Mouse (Mus musculus) hindbrain, embryonic 11.5 days (tissue): ENCODE results near the gene Vmo1. TPM values are rescaled to one million over a fixed set of nuclear protein-coding genes. Genes with fewer than 3 reads are reported as not detected.
"Not testable (repeated sequence)": the region's sequence is repeated elsewhere in the genome, so short reads cannot be mapped to it uniquely, and the experiment has no call there.

Experiments
- ATAC-seq: fragments of 200-750 bp; cut with Nextera tagmentation; 2 replicates; pipeline ENCODE4 v1.8.0; 2017; ENCODE audit warnings: mild to moderate bottlenecking, moderate TSS enrichment, moderate library complexity; ENCODE audit not compliant: low FRiP score
- DNase-seq: peaks from one replicate; pipeline ENCODE4 v3.0.0-alpha.2; 2015; ENCODE audit warnings: low spot score
- H3K27ac ChIP-seq: fragments of 300-500 bp; sonication (generic); 2 replicates; pipeline ENCODE4 v1.5.1; 2014; ENCODE audit warnings: mild to moderate bottlenecking, low read depth, low read length
- H3K27me3 ChIP-seq: fragments of 300-500 bp; sonication (generic); 2 replicates; pipeline ENCODE4 v1.6.1; 2014; ENCODE audit warnings: mild to moderate bottlenecking, low read length, moderate library complexity, mixed read lengths; ENCODE audit not compliant: control insufficient read depth, insufficient read depth
- H3K36me3 ChIP-seq: fragments of 300-500 bp; sonication (generic); 2 replicates; pipeline ENCODE4 v1.6.1; 2014; ENCODE audit warnings: mild to moderate bottlenecking, low read length, moderate library complexity, mixed read lengths; ENCODE audit not compliant: control insufficient read depth, insufficient read depth
- H3K4me1 ChIP-seq: fragments of 300-500 bp; sonication (generic); replicated peaks from 2 replicates; pipeline ENCODE4 v1.6.1; 2014; ENCODE audit warnings: low read length, mixed read lengths; ENCODE audit not compliant: control insufficient read depth, insufficient read depth
- H3K4me2 ChIP-seq: fragments of 300-500 bp; sonication (generic); replicated peaks from 2 replicates; pipeline ENCODE4 v1.6.1; 2014; ENCODE audit warnings: mild to moderate bottlenecking, low read depth, low read length
- H3K4me3 ChIP-seq: fragments of 300-500 bp; sonication (generic); 2 replicates; pipeline ENCODE4 v1.5.1; 2014; ENCODE audit warnings: low read depth, low read length
- H3K9ac ChIP-seq: fragments of 300-500 bp; sonication (generic); 2 replicates; pipeline ENCODE4 v1.6.1; 2014; ENCODE audit warnings: low read depth, low read length
- H3K9me3 ChIP-seq: fragments of 300-500 bp; sonication (generic); 2 replicates; pipeline ENCODE4 v1.6.1; 2016; ENCODE audit warnings: low read length; ENCODE audit not compliant: control insufficient read depth
- WGBS: fragments of 180-500 bp; shearing (Covaris S2); extraction: QIAGEN DNeasy Blood & Tissue Kit; methylation state at CpG from one replicate; pipeline ENCODE4 v1.1.7; 2014; 5-methylcytosine and 5-hydroxymethylcytosine counted together
- polyA plus RNA-seq: library from polyadenylated mRNA; unstranded; fragments of >200 nt; fragmentation: Nextera tagmentation; extraction: Ambion mirVana; gene quantifications from 2 replicates; pipeline ENCODE4 v1.2.1, GENCODE M21; 2014

Gene Vmo1
- polyA plus RNA-seq, 1 experiment from 2014 or later = 0.36 TPM

- DNase-seq (no peak), ATAC-seq (no peak)
- Histone ChIP-seq H3K9ac (no peak overlapping the region), H3K4me3 (no peak overlapping the region), H3K36me3 (no peaks in the 10 kb centered on the region), H3K9me3 (no peaks in the 10 kb centered on the region), H3K4me1 (no peaks in the 10 kb centered on the region), H3K27ac (no peak overlapping the region), H3K4me2 (no peak overlapping the region), H3K27me3 (no peaks in the 10 kb centered on the region)
- 74% methylated on average over 3 of the region's 3 CpGs for WGBS
Measured at GRCm38 (mm10) chr11:70502018-70502417, 12.4 kb downstream of the Vmo1 start.

- H3K4me2 ChIP-seq = no peak overlapping the region
- no peak overlapping the region for H3K4me3 ChIP-seq
- H3K4me1 ChIP-seq = no peaks in the 10 kb centered on the region
- H3K36me3 ChIP-seq = no peaks in the 10 kb centered on the region
- 98% methylated on average over 1 of the region's 1 CpGs for WGBS
- ATAC-seq (no peak), DNase-seq (no peak)
- no peak overlapping the region for H3K27ac ChIP-seq
- H3K9me3 ChIP-seq = no peaks in the 10 kb centered on the region
- no peak overlapping the region for H3K9ac ChIP-seq
- H3K27me3 ChIP-seq = no peaks in the 10 kb centered on the region
Measured at GRCm38 (mm10) chr11:70500476-70500812, 14.0 kb downstream of the Vmo1 start.

- Histone ChIP-seq H3K27me3 (no peaks in the 10 kb centered on the region), H3K4me3 (no peak overlapping the region), H3K9me3 (no peaks in the 10 kb centered on the region), H3K36me3 (no peaks in the 10 kb centered on the region), H3K4me1 (no peaks in the 10 kb centered on the region), H3K27ac (no peak overlapping the region), H3K4me2 (no peak overlapping the region), H3K9ac (no peak overlapping the region)
- DNase-seq (no peak), ATAC-seq (no peak)
- 78% methylated on average over 14 of the region's 14 CpGs for WGBS
Measured at GRCm38 (mm10) chr11:70499566-70500475, 14.6 kb downstream of the Vmo1 start.

- Histone ChIP-seq H3K27me3 (no peaks in the 10 kb centered on the region), H3K27ac (no peak overlapping the region), H3K36me3 (no peaks in the 10 kb centered on the region), H3K9ac (no peak overlapping the region), H3K9me3 (no peaks in the 10 kb centered on the region), H3K4me3 (no peak overlapping the region), H3K4me1 (no peaks in the 10 kb centered on the region), H3K4me2 (no peak overlapping the region)
- WGBS = 89% methylated on average over 6 of the region's 6 CpGs
- ATAC-seq (no peak), DNase-seq (no peak)
Measured at GRCm38 (mm10) chr11:70489684-70490083, 24.7 kb downstream of the Vmo1 start.

- Histone ChIP-seq H3K9ac (no peak overlapping the region), H3K27me3 (no peaks in the 10 kb centered on the region), H3K27ac (no peak overlapping the region), H3K4me2 (no peak overlapping the region), H3K4me1 (no peaks in the 10 kb centered on the region), H3K4me3 (no peak overlapping the region), H3K9me3 (no peaks in the 10 kb centered on the region), H3K36me3 (no peaks in the 10 kb centered on the region)
- 83% methylated on average over 3 of the region's 3 CpGs for WGBS
- ATAC-seq (no peak), DNase-seq (no peak)
Measured at GRCm38 (mm10) chr11:70489138-70489537, 25.3 kb downstream of the Vmo1 start.

GRCm38 (mm10) chr11:70487816-70488215, 26.6 kb downstream of the Vmo1 start:
- H3K4me3 ChIP-seq = no peak overlapping the region
- H3K9me3 ChIP-seq = no peaks in the 10 kb centered on the region
- H3K36me3 ChIP-seq = no peaks in the 10 kb centered on the region
- H3K9ac ChIP-seq = no peak overlapping the region
- 48% methylated on average over 4 of the region's 4 CpGs for WGBS
- H3K4me1 ChIP-seq = no peaks in the 10 kb centered on the region
- no peak overlapping the region for H3K4me2 ChIP-seq
- ATAC-seq = no peak
- no peak overlapping the region for H3K27ac ChIP-seq
- DNase-seq = no peak
- no peaks in the 10 kb centered on the region for H3K27me3 ChIP-seq

GRCm38 (mm10) chr11:70485498-70485897, 28.9 kb downstream of the Vmo1 start:
- ATAC-seq (no peak), DNase-seq (no peak)
- Histone ChIP-seq H3K36me3 (no peaks in the 10 kb centered on the region), H3K27me3 (no peaks in the 10 kb centered on the region), H3K27ac (no peak overlapping the region), H3K4me3 (no peak overlapping the region), H3K9ac (no peak overlapping the region), H3K4me1 (no peaks in the 10 kb centered on the region), H3K4me2 (no peak overlapping the region), H3K9me3 (no peaks in the 10 kb centered on the region)
- WGBS = 58% methylated on average over 2 of the region's 2 CpGs

GRCm38 (mm10) chr11:70474872-70475534, 39.4 kb downstream of the Vmo1 start:
- H3K4me2 ChIP-seq = no peak overlapping the region
- no peaks in the 10 kb centered on the region for H3K27me3 ChIP-seq
- H3K27ac ChIP-seq = no peak overlapping the region
- no peak for ATAC-seq
- H3K4me3 ChIP-seq = no peak overlapping the region
- 89% methylated on average over 12 of the region's 12 CpGs for WGBS
- H3K9me3 ChIP-seq = no peaks in the 10 kb centered on the region
- no peaks in the 10 kb centered on the region for H3K36me3 ChIP-seq
- no peaks in the 10 kb centered on the region for H3K4me1 ChIP-seq
- H3K9ac ChIP-seq = no peak overlapping the region
- DNase-seq = no peak

GRCm38 (mm10) chr11:70473291-70473690, 41.1 kb downstream of the Vmo1 start:
- H3K27ac ChIP-seq, H3K36me3 ChIP-seq, H3K9ac ChIP-seq, H3K4me2 ChIP-seq, H3K4me3 ChIP-seq, H3K27me3 ChIP-seq, H3K4me1 ChIP-seq, DNase-seq, H3K9me3 ChIP-seq, ATAC-seq: not testable (repeated sequence)
- WGBS = 90% methylated on average over 5 of the region's 5 CpGs
